Mouse (Mus musculus): ENCODE data around the gene Tmem8.

Gene Tmem8

DNA sequence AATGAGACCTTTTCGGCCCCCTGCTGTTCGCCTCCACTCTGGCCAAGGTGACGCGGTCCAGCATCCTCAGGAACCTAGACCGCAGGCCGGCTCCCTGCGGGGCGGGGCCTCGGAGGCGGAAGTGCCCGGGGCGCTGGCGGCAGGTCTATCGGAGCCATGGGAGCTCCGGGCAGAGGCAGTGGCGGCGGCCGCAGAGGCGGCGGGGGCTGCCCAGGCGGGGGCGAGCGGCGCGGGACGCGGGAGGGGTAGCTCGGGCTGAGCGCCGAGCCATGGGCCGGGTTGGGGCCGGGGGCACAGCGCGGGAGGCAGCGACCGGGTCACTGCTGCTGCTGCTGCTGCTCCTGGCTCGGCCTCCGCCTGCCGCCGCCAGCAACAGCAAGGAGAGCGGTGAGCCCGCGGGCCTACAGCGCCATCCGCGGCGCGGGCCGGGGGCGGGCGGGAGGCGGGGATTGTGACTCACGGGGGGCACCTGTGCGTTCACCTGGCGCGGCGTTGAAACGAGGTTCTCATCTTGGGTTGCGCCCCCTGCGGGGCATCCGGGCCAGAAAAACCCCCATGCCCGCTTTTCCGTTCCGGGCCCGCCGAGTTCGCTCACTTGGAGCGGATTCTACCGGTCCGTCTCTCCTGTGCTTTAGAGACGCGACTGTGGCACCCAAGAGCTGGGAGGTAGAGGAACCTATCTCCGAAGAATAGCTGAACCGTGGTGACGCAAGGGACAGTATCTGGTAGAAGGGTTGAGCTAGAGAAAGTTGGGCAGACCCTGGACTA is at the start of gene Tmem8:
Tmem8 (plus strand) TSS at position 119 of the 768 bp plus-strand sequence.
- DNase-seq (ENCODE audit: low spot score) = peak; percentile 73

DNA sequence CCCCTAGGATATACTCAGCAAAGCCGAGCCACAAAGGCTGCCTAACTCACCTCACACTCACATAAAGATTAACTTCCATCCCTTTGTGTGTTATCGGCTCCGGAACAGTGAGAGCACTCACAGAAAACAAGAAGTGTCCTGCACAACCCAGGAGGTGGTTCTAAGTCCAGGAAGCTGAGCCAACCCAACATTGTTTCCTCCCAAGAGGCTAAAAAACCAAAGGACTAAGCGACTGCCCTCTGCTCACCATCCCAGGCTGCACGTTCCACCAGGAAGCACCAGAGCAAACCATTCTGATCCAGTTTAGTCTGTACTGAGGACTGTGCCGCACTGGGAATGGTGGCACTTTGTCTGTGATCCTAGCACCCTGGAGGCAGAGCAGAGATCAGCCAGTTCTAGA is 48.2 kb upstream of the Tmem8 start:
- DNase-seq (ENCODE audit: low spot score) = no peak

DNA sequence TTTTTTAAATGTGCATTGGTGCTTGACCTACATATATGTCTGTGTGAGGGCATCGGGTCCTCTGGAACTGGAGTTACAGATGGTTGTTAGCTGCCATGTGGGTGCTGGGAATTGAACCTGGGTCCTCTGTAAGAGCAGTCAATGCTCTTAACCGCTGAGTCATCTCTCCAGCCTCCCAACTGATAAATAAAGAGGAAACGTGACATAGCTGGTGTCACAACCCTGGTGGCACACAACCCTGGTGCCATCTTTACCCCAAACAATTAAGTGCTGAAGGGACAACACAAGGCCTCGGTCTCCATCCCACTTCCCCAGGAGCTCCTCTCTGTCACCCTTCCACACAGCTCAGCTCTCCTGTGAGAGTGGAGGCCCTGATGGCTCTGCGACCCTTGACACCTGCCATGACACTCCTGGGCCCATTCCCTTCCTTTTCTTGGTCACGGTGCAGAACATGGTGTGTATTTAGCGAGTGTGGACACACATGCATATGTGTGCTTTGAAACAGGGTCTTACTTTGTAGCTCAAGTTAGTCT is 46.5 kb upstream of the Tmem8 start:
- DNase-seq (ENCODE audit: low spot score) = no peak

DNA sequence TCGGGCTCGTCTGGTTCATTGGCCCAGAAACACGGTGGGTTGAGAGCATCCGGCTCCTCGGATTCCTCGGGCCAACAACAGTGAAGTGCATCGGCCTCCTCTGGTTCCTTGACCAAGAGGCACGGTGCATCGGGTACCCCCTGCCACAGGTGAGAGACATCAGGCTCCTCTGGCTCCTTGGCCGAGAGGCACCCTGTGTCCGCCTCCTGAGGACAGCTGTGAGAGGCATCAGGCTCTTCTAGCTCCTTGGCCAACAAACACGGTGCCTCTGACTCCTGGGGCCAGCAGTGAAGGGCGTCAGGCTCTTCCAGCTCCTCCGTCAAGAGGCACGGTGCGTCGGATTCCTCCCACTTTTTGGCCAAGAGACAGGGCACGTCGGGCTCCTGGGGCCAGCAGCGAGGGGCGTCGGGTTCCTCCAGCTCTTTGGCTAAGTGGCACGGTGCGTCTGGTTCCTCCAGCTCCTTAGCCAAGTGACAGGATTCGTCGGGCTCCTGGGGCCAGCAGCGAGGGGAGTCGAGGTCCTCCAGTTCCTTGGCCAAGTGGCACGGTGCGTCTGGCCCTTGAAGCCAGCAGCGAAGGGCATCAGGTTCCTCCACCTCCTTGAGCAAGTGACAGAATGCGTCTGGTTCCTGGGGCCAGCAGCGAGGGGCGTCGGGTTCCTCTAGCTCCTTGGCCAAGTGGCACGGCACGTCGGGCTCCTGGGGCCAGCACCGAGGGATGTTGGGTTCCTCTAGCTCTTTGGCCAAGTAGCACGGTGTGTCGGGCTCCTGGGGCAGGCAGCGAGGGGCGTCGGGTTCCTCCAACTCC is 44.9 kb upstream of the Tmem8 start:
- DNase-seq (ENCODE audit: low spot score) = no peak

DNA sequence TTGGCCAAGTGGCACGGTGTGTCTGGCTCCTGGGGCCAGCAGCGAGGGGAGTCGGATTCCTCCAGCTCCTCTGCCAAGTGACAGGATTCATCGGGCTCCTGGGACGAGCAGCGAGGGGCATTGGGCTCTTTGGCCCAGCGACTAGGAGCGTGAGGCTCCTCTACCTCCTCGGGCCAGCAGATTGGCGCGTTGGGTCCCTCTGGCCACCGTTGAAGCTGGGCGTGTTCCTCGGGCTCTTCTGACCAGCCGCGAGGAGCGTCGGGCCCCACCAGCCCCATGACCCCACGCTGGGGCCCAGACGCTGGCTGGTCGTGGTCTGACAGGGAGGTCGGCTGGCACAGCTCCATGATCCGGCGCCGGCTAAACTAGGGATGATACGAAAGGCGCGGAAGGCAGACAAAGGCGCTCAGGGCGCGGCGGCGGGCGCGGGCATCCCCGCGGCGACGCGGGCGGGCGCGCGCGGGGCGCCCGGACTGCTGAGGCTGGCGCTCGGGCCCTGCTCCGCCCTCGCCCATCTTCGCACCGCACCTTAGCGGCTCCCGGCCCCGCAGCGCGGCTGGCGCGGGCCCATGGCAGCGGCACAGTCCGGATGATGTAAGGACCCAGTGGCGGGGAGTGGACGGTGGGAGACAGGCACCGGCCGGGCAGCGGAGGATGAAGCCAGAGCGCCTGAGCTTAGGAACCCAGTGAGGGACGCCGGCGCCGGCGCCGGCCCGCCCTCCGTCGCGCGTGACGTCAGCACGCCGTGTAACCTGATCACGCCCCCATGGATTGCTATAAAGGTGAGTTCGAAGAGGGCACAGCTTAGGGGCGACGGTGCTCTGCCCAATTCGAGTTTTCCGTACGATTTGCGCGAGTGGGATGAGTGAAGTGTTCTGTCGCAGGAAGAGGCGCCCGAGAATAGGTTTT is 44.0 kb upstream of the Tmem8 start, which contains the start of gene Rab11fip3:
Rab11fip3 (minus strand) TSS at position 725 of the 909 bp plus-strand sequence.
- peak; percentile 87 for DNase-seq (ENCODE audit: low spot score)

DNA sequence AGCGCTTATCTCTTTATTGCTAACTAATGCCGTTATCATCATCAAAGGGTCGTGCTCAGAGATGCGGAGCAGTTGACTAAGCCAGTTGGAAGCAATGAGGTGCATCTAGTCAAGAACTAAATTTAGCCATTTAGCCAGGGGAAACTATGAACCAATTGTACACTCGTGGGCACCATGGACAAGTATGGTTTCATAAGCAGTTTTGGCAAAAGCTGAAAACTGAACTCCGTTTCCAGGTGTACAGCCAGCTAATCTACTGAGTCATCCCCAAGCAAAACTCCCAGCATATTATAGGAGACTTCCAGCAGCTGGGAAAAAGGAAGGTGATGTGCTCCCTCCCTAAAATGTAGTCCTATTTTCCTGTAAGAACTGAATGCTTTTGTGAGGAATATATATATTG is 43.0 kb upstream of the Tmem8 start:
- no peak for DNase-seq (ENCODE audit: low spot score)

DNA sequence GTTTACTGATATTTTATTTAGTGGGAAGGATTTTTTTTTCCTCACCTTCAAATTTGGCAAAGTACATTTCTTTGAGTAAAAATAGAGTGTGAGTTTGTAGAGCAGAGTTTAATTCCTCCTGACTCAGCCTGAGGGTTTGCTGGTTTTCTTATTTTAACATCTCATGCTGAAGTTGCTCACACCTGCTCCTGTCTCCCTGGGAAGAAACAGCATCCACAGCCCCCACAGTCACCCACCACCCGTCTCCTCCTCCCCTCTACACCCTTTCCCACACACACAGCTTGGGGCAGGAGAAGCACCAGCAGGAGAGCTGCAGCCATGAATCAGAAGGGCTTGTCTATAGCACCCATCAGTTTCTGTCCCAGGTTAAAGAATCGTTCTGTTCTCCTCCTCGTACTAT is 37.9 kb upstream of the Tmem8 start:
- no peak for DNase-seq (ENCODE audit: low spot score)

DNA sequence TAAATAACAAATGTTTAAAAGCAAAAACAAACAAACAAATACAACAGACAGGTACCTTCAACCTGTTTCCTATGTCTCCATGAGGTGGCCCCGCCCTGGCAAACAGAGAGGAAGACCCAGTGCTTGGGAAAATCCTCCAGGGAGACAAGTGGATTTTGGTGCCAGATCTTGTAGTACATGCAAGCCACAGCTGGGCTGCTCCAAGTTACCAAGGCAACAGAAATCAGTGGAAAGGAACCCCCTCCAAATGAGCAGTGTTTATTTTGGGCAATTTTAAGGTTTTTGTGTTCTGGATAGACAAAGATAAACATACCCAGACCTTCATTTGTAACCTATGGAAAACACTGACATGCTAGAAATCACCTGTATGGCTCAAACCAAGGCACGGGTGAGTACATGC is 34.2 kb upstream of the Tmem8 start:
- no peak for DNase-seq (ENCODE audit: low spot score)

DNA sequence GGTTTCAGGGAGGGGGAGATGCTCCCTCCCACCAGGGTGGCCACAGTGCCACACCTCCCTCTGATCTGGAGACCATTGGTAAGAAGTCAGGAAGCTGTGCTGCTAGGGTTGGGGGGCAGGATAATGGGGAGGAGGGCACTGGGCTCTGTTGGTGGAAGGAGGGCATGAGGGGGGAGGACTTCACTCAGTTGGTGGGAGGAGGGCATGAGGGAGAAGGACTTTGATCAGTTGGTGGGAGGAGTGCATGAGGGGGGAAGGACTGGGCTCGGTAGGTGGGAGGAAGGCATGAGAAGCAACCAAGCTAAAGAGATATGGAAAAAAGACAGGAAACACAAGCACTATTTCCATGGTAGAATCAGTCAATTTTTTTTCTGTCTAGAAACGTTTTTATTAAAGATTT is 32.2 kb upstream of the Tmem8 start:
- DNase-seq (ENCODE audit: low spot score) = no peak

DNA sequence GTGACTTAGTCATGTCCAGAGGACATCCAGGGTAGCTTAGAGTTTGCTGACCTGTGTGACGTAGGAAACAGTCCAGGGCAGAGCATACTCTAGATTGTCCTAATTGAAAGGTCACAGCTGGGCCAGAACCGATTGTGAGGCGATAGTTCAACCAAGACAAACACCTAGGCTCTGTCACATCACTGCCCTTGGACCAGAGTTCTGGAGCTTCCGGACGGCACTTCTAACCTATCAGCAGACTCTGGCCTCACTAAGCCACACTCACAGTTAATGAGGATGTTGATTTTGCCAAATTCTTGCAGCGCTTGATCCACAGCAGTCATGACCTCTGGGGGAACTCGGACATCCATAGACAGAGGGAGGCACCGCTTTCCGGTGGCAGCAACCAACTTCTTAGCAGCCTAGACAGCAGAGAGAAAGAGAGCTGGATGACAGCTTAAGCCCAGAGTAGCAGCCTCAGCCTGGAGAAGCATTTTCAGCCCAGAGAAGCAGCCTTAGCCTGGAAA is 26.0 kb upstream of the Tmem8 start:
- no peak for DNase-seq (ENCODE audit: low spot score)

DNA sequence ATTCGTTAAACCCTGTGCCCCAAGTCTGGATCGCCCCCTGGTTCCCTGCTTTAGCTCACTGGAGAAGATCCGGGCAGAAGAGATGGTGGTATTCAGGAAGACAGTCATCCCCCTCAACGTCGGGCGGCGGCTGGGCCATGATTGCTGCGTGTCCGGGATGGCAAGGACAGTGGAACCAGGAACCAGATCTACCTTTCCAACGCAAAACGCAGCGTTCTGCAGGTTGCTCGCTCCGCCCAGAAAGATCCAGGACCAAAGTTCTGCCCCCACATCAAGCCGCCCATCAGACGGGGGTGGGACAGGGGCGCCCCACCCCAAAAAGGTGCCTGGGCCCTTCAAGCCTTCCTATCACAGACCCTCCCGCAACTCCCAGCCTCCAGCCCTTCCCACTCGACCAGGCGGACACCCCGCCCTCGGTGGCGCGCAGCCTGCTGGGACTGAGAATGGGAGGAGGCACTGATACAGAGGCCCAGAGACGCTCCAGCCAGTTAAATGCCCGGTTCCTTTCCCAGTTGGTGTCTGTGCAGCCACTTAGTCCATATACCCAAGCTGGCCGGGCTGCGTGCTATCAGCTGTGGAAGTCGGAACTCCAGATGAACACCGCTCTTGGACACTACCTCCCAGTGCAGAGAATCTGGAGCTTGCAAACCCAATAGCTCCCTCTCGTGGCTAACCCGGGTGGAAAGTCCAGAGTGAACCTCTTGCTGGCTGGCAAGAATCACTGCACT is 23.0 kb upstream of the Tmem8 start, which contains the start of gene Decr2:
Decr2 (minus strand) TSS at position 433 of the 728 bp plus-strand sequence.
- peak; percentile 93 for DNase-seq (ENCODE audit: low spot score)

DNA sequence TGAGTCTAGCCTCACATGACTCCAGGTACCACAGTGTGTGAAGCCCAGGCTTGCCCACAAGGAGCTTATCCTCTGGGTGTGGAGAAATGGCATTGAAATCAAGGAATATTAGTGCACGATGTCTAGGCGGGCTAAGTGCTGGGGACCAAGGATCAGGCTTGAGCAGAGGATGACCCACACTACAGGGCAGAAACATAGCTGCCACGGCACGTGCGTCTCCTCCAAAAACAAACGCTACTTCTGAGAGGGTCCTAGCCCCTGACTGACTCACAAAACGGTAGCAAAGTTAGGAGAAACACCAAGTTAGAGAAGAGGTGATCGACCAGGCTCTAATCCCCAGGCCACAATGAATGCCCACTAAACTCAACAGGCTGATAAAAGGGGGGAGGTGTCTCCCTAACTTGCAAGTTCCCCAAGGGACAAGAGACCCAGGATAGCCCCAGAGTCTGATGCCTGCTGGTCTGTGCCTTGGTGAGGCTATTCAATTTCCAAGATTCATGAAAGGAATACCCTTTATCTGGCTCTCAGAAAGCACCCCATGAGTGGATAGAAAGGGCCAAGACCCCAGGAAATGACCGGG is 18.5 kb upstream of the Tmem8 start:
- no peak for DNase-seq (ENCODE audit: low spot score)

DNA sequence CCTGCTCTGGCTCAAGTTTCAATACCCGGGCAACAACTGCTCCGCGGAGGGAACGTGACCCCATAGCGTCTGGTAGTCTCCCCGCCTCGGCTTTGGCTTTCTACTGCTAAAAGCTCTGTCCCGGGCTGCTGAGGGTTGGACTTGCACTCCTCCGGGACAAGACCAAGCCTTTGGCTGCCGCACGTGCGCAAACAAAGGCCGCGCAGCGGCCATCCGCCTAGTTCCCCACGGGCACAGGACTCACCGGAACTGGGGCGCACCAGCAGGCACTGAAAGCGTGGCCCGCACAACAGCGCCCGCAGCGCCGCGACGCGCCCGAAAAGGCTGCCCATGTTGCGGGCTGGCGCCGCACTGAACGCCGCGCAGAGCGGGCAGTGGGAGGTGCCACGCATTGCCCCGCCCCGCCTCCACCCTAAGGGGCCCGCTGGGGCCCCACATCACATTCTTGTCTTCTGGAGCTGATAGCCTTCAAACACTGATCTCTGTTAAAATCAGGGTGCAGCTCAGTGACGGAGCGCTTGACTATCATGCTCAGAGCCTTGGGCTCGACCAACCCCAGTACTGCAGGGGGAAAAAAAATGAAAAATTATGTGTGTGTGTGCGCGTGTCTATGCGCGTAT is 17.9 kb upstream of the Tmem8 start, which contains the start of gene Nme4:
Nme4 (minus strand) TSS at position 482 of the 620 bp plus-strand sequence.
- peak; percentile 49 for DNase-seq (ENCODE audit: low spot score)

DNA sequence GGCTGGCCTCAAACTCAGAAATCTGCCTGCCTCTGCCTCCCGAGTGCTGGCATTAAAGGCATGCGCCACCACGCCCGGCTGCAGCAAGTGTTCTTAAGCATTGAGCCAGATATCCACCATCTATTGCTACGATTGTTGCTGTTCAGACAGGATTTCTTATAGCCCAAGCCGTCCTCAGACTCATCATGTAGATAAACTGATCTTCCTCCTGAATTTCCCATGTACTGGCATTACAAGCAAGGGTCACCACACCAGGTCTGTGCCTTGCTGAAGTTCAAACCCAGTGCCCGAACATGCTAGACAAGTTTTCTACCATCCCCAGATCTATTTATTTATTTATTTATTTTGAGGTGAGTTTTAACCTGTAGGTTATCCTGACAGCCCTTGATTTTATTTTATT is 14.6 kb upstream of the Tmem8 start:
- DNase-seq (ENCODE audit: low spot score) = no peak

DNA sequence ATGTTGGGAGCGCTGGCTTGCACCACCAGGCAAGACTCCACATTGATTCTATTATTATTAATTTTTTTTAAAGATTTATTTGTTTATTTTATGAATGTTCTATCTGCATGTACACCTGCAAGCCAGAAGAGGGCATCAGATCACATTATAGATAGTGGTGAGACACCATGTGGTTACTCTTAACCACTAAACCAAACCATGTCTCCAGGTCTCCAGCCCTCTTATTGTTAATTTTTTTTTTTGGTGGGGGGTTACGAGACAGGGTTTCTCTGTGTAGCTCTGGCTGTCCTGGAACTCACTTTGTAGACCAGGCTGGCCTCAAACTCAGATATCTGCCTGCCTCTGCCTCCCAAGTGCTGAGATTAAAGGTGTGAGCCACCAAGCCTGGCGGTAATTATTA is 13.8 kb upstream of the Tmem8 start:
- DNase-seq (ENCODE audit: low spot score) = peak; percentile 29

DNA sequence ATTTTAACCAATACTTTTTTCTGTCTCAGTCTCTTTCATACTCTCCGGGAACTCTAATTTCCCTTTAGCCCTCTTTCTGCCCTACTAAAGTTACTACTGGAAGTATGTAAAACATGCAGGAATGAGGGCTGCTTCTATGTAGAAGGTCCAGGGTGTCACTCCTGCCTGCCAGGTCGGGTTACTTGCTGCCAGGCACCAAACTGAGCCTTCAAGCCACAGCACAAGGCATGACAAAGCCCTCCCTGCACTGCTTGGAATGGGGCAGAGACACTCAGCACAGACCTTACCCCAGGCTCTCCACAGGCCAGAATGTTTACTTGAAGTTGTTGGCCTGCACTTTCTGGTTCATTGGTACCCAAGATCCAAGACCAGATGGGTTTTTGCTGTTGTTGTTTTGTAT is 12.9 kb upstream of the Tmem8 start:
- no peak for DNase-seq (ENCODE audit: low spot score)

DNA sequence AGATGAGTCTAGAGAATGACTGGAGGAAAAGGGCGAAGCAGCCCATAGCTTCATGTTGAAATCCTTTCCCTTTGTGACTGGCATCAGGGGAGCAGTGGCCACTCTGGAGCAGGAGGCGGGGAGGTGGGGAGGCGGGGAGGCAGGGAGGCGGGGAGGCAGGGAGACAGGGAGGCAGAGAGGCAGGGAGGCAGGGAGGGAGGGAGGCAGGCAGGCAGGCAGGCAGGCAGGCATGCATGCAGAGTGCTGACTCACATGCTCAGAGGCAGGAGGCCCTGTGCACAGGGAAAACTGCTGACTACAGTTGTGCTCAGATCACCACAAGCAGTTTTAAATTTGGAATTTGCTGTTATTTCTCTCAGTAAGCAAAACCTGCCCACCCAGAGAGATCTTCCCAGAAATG is 11.6 kb upstream of the Tmem8 start:
- peak; percentile 33 for DNase-seq (ENCODE audit: low spot score)

DNA sequence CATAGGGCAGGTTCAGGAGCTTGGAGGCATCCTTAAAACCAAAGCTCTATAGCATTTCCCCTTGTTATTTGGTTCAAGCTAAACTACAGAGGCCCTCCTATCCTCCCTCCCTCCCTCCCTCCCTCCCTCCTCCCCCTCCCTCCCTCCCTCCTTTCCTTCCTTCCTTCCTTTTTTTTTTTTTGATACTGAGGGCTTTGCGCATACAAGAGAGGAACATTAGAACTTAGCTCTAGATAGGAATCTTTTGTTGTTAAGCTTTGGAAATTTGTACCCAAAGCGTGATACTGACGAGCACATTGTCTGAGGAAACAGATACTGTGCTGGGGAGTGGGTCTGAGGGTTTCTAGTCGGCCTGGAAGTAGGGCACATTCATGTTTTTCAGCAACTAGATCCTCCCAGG is 7.5 kb upstream of the Tmem8 start:
- no peak for DNase-seq (ENCODE audit: low spot score)

DNA sequence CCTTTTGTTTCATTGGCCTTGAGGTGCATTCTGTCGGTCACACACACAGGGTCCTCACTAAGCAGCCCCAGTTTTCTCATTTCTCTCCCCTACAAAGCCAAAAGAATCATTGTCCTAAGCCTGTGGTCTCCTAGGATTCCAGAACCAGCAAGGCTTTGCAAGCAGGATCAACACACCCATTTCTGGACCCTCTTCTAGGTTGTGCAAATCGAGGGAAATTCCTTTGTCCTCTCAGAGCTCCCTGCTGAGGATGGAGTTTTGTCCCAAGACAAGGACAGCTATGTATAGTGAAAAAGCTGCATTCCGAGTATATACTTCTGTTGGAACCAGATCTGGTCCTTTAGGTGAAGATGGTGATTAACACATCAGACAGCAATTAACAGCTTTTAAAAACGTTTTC is 2.9 kb upstream of the Tmem8 start:
- DNase-seq (ENCODE audit: low spot score) = no peak

DNA sequence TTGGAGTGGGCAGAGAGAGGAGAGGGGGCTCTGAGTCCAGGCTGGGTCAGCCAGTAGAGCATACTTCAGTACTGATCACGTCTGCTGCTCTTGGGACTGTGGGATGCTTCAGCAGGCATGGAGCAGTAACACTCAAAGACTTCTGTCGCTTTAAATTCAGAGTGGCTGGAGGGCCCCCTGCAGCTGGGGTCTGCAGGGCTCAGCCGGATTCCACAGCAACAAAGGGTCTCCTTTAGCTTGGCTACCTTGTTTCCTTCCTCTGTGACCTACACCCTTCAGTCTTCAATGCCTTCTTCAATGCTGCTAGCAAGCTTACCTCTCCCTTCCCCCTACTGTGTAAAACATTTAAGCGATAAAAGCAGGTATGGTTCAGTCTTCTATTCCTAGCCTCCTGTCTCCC is 2.1 kb upstream of the Tmem8 start:
- DNase-seq (ENCODE audit: low spot score) = no peak
